Mouse (Mus musculus): ENCODE results near the gene Gm28051. TPM values are rescaled to one million over a fixed set of nuclear protein-coding genes. Genes with fewer than 3 reads are reported as not detected.
A peak's percentile ranks its signal among the peaks of the same experiment; 100 is the strongest.

The Gm28051 gene
- total and polyA plus RNA-seq, 3 experiments = not detected

DNA sequence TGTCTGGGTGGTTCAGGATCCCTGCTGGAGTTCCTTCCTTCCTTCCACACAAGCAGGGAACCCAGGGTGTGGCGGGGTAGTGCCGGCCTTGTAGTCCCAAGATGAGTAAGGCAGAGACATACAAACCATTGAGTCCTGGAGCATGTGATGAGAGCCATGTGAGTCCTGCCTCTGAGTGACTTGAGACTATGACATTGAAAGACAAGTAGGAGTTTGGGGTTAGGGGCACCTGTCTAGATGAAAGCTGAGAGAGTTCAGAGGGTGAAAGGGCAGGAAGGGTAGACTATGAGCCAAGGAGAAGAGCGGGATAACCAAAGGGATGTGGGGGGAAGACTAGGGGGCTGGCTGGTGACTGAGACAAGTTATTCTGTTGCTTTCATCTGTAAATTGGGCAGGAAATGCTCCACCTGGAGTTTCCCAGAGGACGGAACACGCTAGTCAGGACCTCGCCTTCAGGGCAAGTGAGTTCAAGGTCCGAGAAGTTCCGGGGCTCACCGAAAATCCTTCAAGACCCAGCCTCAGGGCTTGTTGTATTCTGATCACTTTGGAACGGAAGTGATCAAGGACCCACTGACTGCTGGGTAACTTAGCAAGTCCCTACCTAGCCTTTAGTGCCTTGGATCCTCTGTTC is 50.6 kb downstream of the Gm28051 start:
- in situ Hi-C loops (cut with MboI; ENCODE audit: low pct_ligation_motif_present, low pct_unique_long_range_greater_than_20kb, low sequenced_read_pairs) = loop anchor here (5.0 kb wide), 2 partner anchors 130 to 180 kb away; no protein-coding TSS in a partner anchor
- TF ChIP-seq MAX (IDR thresholded peaks at IDR 0.05; ENCODE audit: low read length) (no peak), JUN (IDR thresholded peaks at IDR 0.05; ENCODE audit: insufficient read depth, low read depth, low read length) (no peak), TCF12 (IDR thresholded peaks at IDR 0.05; ENCODE audit: low read depth, low read length) (no peak), ZNF384 (IDR thresholded peaks at IDR 0.05; ENCODE audit: low read depth, low read length) (no peak), CTCF (conservative IDR thresholded peaks at IDR 0.05 in 1 of 2, IDR thresholded peaks at IDR 0.05 in 1 of 2; ENCODE audit: low read depth in 2 of 2, low read length in 2 of 2) (no peak), USF1 (IDR thresholded peaks at IDR 0.05; ENCODE audit: low read depth, low read length) (no peak), KAT2A (IDR thresholded peaks at IDR 0.05; ENCODE audit: insufficient replicate concordance, low read length) (no peak), ETS1 (conservative IDR thresholded peaks at IDR 0.05; ENCODE audit: low read depth, low read length) (no peak), BHLHE40 (IDR thresholded peaks at IDR 0.05; ENCODE audit: low read depth, low read length) (no peak), IRF4 (IDR thresholded peaks at IDR 0.05; ENCODE audit: low read depth, low read length) (no peak), RCOR1 (conservative IDR thresholded peaks at IDR 0.05; ENCODE audit: low read depth, low read length) (no peak), ZC3H11A (IDR thresholded peaks at IDR 0.05; ENCODE audit: low read depth, low read length) (no peak), EP300 (IDR thresholded peaks at IDR 0.05; ENCODE audit: low read length) (no peak), MAFK (IDR thresholded peaks at IDR 0.05; ENCODE audit: insufficient replicate concordance, low read length) (no peak), SIN3A (IDR thresholded peaks at IDR 0.05; ENCODE audit: low read length) (no peak)

DNA sequence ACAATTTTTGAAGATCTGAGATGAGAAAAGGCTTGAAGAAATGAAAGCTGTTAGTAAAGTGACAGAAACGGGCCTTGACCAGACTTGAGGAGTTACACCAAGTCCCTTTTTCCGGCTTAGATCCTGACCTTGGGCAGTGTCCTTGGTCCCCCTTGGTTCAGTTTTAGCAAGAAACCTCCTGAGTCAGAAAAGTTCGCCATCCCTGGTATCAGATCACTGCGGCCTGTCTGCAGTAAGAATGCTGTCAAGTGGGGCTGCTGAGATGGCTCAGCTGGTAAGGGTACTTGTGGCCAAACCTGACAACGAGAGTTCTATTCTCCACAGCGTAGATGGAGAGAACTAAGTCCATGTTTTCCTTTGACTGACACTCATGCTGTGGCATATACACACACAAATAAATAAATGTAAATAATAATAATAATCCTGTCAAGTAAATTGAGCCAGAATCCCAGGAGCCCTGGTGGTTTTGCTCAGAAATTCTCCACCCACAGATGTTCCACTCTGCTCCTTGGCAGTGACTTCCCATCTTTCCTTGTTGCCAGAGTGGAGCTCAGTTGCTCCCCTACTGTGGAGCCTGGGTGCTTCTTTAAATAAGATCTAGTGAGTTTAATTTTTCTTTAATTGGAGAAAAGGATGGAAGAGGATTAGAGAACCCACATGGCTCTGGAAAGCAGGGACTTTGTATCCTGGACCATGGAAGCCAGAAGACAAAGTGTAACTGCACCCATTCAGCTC is 51.5 kb downstream of the Gm28051 start:
- Histone ChIP-seq H3K9me3 (replicated peaks; ENCODE audit: low read length) (no peaks in the 10 kb centered on the region), H3K4me1 (ENCODE audit: control insufficient read depth in 1 of 2, insufficient read depth in 2 of 2) (peaks cover 10 to 25% of the 10 kb centered on the region in 2 experiments; a peak in 3 of 4 replicates), H3K27me3 (replicated peaks) (peaks cover 1% of the 10 kb centered on the region), H3K9ac (ENCODE audit: insufficient read depth, low read depth) (peak overlapping the region; percentile 75), H3K4me3 (replicated peaks in 1 of 3; ENCODE audit: low read depth in 2 of 3, low read length in 2 of 3, poor library complexity in 1 of 3) (peak overlapping the region in 1 of 3 experiments; percentile 65), H3K4me2 (ENCODE audit: insufficient read depth, low read depth, poor library complexity, severe bottlenecking) (peak overlapping the region; percentile 57; the same call in 1 of the 2 replicates), H3K36me3 (replicated peaks in 1 of 2; ENCODE audit: control insufficient read depth in 1 of 2, insufficient read depth in 1 of 2, low read length in 1 of 2) (peaks cover 0 to 7% of the 10 kb centered on the region in 2 experiments), H3K27ac (ENCODE audit: insufficient read depth, low read depth) (no peak overlapping the region), H3K79me2 (replicated peaks; ENCODE audit: control insufficient read depth, extremely low read depth, insufficient read depth, poor library complexity, severe bottlenecking) (peaks cover 13% of the 10 kb centered on the region)
- TF ChIP-seq E2F4 (IDR thresholded peaks at IDR 0.05; ENCODE audit: insufficient replicate concordance, low read depth, low read length) (no peak), TCF12 (IDR thresholded peaks at IDR 0.05; ENCODE audit: low read depth, low read length) (no peak), KAT2A (IDR thresholded peaks at IDR 0.05; ENCODE audit: insufficient replicate concordance, low read length) (no peak), NRF1 (IDR thresholded peaks at IDR 0.05; ENCODE audit: low read depth, low read length) (no peak), MEF2A (IDR thresholded peaks at IDR 0.05; ENCODE audit: borderline replicate concordance, low read depth, low read length) (no peak), HCFC1 (IDR thresholded peaks at IDR 0.05; ENCODE audit: low read depth, low read length) (no peak), JUN (IDR thresholded peaks at IDR 0.05; ENCODE audit: insufficient read depth, low read depth, low read length) (no peak), SIN3A (IDR thresholded peaks at IDR 0.05; ENCODE audit: low read length) (no peak), MXI1 (IDR thresholded peaks at IDR 0.05; ENCODE audit: low read depth, low read length) (no peak), MAX (IDR thresholded peaks at IDR 0.05; ENCODE audit: low read length) (no peak), CHD1 (IDR thresholded peaks at IDR 0.05; ENCODE audit: low read depth, low read length) (no peak), ZNF384 (IDR thresholded peaks at IDR 0.05; ENCODE audit: low read depth, low read length) (no peak), IRF4 (IDR thresholded peaks at IDR 0.05; ENCODE audit: low read depth, low read length) (no peak), TBP (conservative IDR thresholded peaks at IDR 0.05; ENCODE audit: low read depth, low read length) (no peak), ZKSCAN1 (IDR thresholded peaks at IDR 0.05; ENCODE audit: borderline replicate concordance, low read depth, low read length) (no peak), MAFK (IDR thresholded peaks at IDR 0.05; ENCODE audit: insufficient replicate concordance, low read length) (no peak), ZMIZ1 (IDR thresholded peaks at IDR 0.05; ENCODE audit: low read depth, low read length) (no peak), ZC3H11A (IDR thresholded peaks at IDR 0.05; ENCODE audit: low read depth, low read length) (no peak), ETS1 (conservative IDR thresholded peaks at IDR 0.05; ENCODE audit: low read depth, low read length) (no peak), GABPA (IDR thresholded peaks at IDR 0.05; ENCODE audit: insufficient replicate concordance, low read depth, low read length) (no peak)
- in situ Hi-C loops (cut with MboI; ENCODE audit: low pct_ligation_motif_present, low pct_unique_long_range_greater_than_20kb, low sequenced_read_pairs) = loop anchor here (5.0 kb wide), 2 partner anchors 129 to 179 kb away; no protein-coding TSS in a partner anchor
- no peak for DNase-seq (ENCODE audit: extremely low read depth)
- dilution Hi-C loops (cut with MboI; ENCODE audit: extremely low pct_ligation_motif_present, extremely low pct_unique_long_range_greater_than_20kb, low sequenced_read_pairs) = no loop called here

More for the DNA sequence above, 50.6 kb downstream of the Gm28051 start:
- H3K27me3 ChIP-seq (replicated peaks) = peaks cover 1% of the 10 kb centered on the region
- peaks cover 5% of the 10 kb centered on the region for H3K79me2 ChIP-seq (replicated peaks; ENCODE audit: control insufficient read depth, extremely low read depth, insufficient read depth, poor library complexity, severe bottlenecking)
- dilution Hi-C loops (cut with MboI; ENCODE audit: extremely low pct_ligation_motif_present, extremely low pct_unique_long_range_greater_than_20kb, low sequenced_read_pairs) = no loop called here
- H3K9ac ChIP-seq (ENCODE audit: insufficient read depth, low read depth) = no peak overlapping the region
- no peak overlapping the region for H3K27ac ChIP-seq (ENCODE audit: insufficient read depth, low read depth)
- no peak for DNase-seq (ENCODE audit: extremely low read depth)
- H3K4me2 ChIP-seq (ENCODE audit: insufficient read depth, low read depth, poor library complexity, severe bottlenecking) = no peak overlapping the region
- H3K36me3 ChIP-seq (replicated peaks in 1 of 2; ENCODE audit: control insufficient read depth in 1 of 2, insufficient read depth in 1 of 2, low read length in 1 of 2) = no peaks in the 10 kb centered on the region
- peaks cover 5 to 17% of the 10 kb centered on the region in 2 experiments; a peak in 3 of 4 replicates for H3K4me1 ChIP-seq (ENCODE audit: control insufficient read depth in 1 of 2, insufficient read depth in 2 of 2)
- H3K4me3 ChIP-seq (replicated peaks in 1 of 3; ENCODE audit: low read depth in 2 of 3, low read length in 2 of 3, poor library complexity in 1 of 3) = no peak overlapping the region
- no peaks in the 10 kb centered on the region for H3K9me3 ChIP-seq (replicated peaks; ENCODE audit: low read length)
